8 mouse cellular contexts compared by ENCODE assay signal in genomic region chr11:90224914-90225470, GRCm38 (mm10). TPM values are rescaled to one million over a fixed set of nuclear protein-coding genes. Genes with fewer than 3 reads are reported as not detected.
DNase-seq lines count a peak whose midpoint lies in the region; ATAC-seq and TF ChIP-seq lines count a peak whose summit lies in the region.
"Had no signal": no experiment of that assay in that cellular context is flagged by ENCODE, and none has a peak within 500 bp of the region (broad histone marks: within the 10 kb centered on the region; RNA-seq: fewer than 3 reads in every experiment).

No protein-coding gene starts in this region.

- peak; percentile 96 for DNase-seq in MEL (ENCODE audit: low read depth, low spot score)
- peak; percentile 58 to 65 for DNase-seq in adrenal gland, postnatal 36 days
- peak; percentile 53 for DNase-seq in lung, postnatal 36 days
- no peak for DNase-seq in testis, postnatal 10 days (ENCODE audit: low spot score)
- no peak for DNase-seq in midbrain, postnatal 0 days (ENCODE audit: low spot score)
- DNase-seq in thymus, adult 18-20 months: no peak

- peaks cover 0 to 33% of the 10 kb centered on the region in 2 experiments; a peak in 2 of 4 replicates for H3K36me3 ChIP-seq in MEL (ENCODE audit: control insufficient read depth in 1 of 2, insufficient read depth in 2 of 2, low read length in 2 of 2)
- H3K36me3 ChIP-seq in intestine, embryonic 15.5 days: no peaks in the 10 kb centered on the region
- H3K36me3 ChIP-seq in midbrain, postnatal 0 days (ENCODE audit: insufficient read depth, low read length): no peaks in the 10 kb centered on the region
- H3K36me3 ChIP-seq: embryonic facial prominence, embryonic 15.5 days had no signal

- 26% methylated on average over 11 of the region's 11 CpGs for WGBS in intestine, embryonic 15.5 days
- 80% methylated on average over 11 of the region's 11 CpGs for WGBS in midbrain, postnatal 0 days

- peak; percentile 88 to 95 for TF ChIP-seq EP300 in MEL (IDR thresholded peaks at IDR 0.05; ENCODE audit: low read depth in 1 of 2, low read length in 2 of 2)

- no peak for TF ChIP-seq CTCF in MEL (IDR thresholded peaks at IDR 0.05 in 2 of 3, conservative IDR thresholded peaks at IDR 0.05 in 1 of 3; ENCODE audit: control insufficient read depth in 1 of 3, insufficient read depth in 1 of 3, low read depth in 2 of 3, low read length in 3 of 3, poor library complexity in 1 of 3, severe bottlenecking in 1 of 3)
- TF ChIP-seq CTCF in midbrain, postnatal 0 days (IDR thresholded peaks at IDR 0.05): no peak

- peak overlapping the region; percentile 1; the same call in 1 of the 2 replicates for H3K9ac ChIP-seq in MEL (ENCODE audit: control insufficient read depth, low read depth, low read length, poor library complexity, severe bottlenecking)
- H3K9ac ChIP-seq in intestine, embryonic 15.5 days: no peak overlapping the region
- no peak overlapping the region for H3K9ac ChIP-seq in midbrain, postnatal 0 days (replicated peaks; ENCODE audit: low read length, poor library complexity, severe bottlenecking)
- H3K9ac ChIP-seq: embryonic facial prominence, embryonic 15.5 days had no signal

- no peaks in the 10 kb centered on the region for H3K9me3 ChIP-seq in MEL (replicated peaks; ENCODE audit: insufficient read depth, low read length)
- no peaks in the 10 kb centered on the region for H3K9me3 ChIP-seq in intestine, embryonic 15.5 days
- H3K9me3 ChIP-seq in midbrain, postnatal 0 days (ENCODE audit: low read length): no peaks in the 10 kb centered on the region
- H3K9me3 ChIP-seq: embryonic facial prominence, embryonic 15.5 days had no signal

- no peak for TF ChIP-seq RAD21 in MEL (IDR thresholded peaks at IDR 0.05; ENCODE audit: low read depth, low read length)

- no peak for TF ChIP-seq POLR2A in MEL (IDR thresholded peaks at IDR 0.05; ENCODE audit: control insufficient read depth in 1 of 2, insufficient read depth in 1 of 2, low read depth in 1 of 2, low read length in 2 of 2, poor library complexity in 1 of 2)

- H3K4me2 ChIP-seq in intestine, embryonic 15.5 days (replicated peaks): no peak overlapping the region
- H3K4me2 ChIP-seq in midbrain, postnatal 0 days (ENCODE audit: low read depth, low read length, poor library complexity, severe bottlenecking): no peak overlapping the region
- H3K4me2 ChIP-seq: embryonic facial prominence, embryonic 15.5 days had no signal

- peak; percentile 62 for ATAC-seq in intestine, embryonic 15.5 days
- no peak for ATAC-seq in midbrain, postnatal 0 days (ENCODE audit: low FRiP score)

- H3K27ac ChIP-seq in MEL (ENCODE audit: control insufficient read depth, low read depth, low read length): peak overlapping the region; percentile 82
- no peak overlapping the region for H3K27ac ChIP-seq in intestine, embryonic 15.5 days
- no peak overlapping the region for H3K27ac ChIP-seq in midbrain, postnatal 0 days (ENCODE audit: low read depth, low read length)
- H3K27ac ChIP-seq: embryonic facial prominence, embryonic 15.5 days had no signal

- no peaks in the 10 kb centered on the region for H3K27me3 ChIP-seq in MEL (ENCODE audit: control insufficient read depth in 1 of 2, insufficient read depth in 2 of 2, low read length in 2 of 2)
- H3K27me3 ChIP-seq in intestine, embryonic 15.5 days (replicated peaks): no peaks in the 10 kb centered on the region
- H3K27me3 ChIP-seq in midbrain, postnatal 0 days (ENCODE audit: insufficient read depth, low read length): no peaks in the 10 kb centered on the region
- H3K27me3 ChIP-seq: embryonic facial prominence, embryonic 15.5 days had no signal

- peaks cover 7 to 44% of the 10 kb centered on the region in 2 experiments; a peak in 3 of 4 replicates for H3K4me1 ChIP-seq in MEL (ENCODE audit: control insufficient read depth in 1 of 2, insufficient read depth in 2 of 2, low read length in 2 of 2)
- peaks cover 3% of the 10 kb centered on the region for H3K4me1 ChIP-seq in intestine, embryonic 15.5 days (replicated peaks)
- no peaks in the 10 kb centered on the region for H3K4me1 ChIP-seq in midbrain, postnatal 0 days (ENCODE audit: insufficient read depth, low read length)

- peak overlapping the region in 1 of 2 experiments; percentile 23; a peak in 2 of 4 replicates for H3K4me3 ChIP-seq in MEL (ENCODE audit: control insufficient read depth in 1 of 2, insufficient read depth in 1 of 2, low read depth in 2 of 2, low read length in 2 of 2)
- no peak overlapping the region for H3K4me3 ChIP-seq in intestine, embryonic 15.5 days (replicated peaks)
- H3K4me3 ChIP-seq in midbrain, postnatal 0 days (ENCODE audit: low read depth, low read length): no peak overlapping the region
- H3K4me3 ChIP-seq: embryonic facial prominence, embryonic 15.5 days had no signal

- H3K79me2 ChIP-seq in MEL (ENCODE audit: control insufficient read depth, insufficient read depth, low read length, poor library complexity): no peaks in the 10 kb centered on the region

TF ChIP-seq in MEL, 35 proteins besides CTCF, POLR2A, EP300 and RAD21 (continues in another document):
- no peak for TF ChIP-seq CHD1 (IDR thresholded peaks at IDR 0.05; ENCODE audit: low read depth, low read length)
- peak; percentile 44 for TF ChIP-seq ZNF384 (IDR thresholded peaks at IDR 0.05; ENCODE audit: low read depth, low read length)
- TF ChIP-seq KAT2A (conservative IDR thresholded peaks at IDR 0.05; ENCODE audit: low read depth, low read length): no peak
- TF ChIP-seq SMC3 (IDR thresholded peaks at IDR 0.05; ENCODE audit: low read depth, low read length): no peak; the same call in 1 of the 2 replicates
- peak; percentile 48; the same call in 1 of the 2 replicates for TF ChIP-seq MAFK (IDR thresholded peaks at IDR 0.05; ENCODE audit: borderline replicate concordance, low read depth, low read length)
- peak; percentile 65 for TF ChIP-seq MYC (IDR thresholded peaks at IDR 0.05; ENCODE audit: low read depth, low read length)
- peak; percentile 44 for TF ChIP-seq CHD2 (IDR thresholded peaks at IDR 0.05; ENCODE audit: low read length)
- TF ChIP-seq MAZ (IDR thresholded peaks at IDR 0.05; ENCODE audit: low read depth, low read length): peak; percentile 52; the same call in 1 of the 2 replicates
- TF ChIP-seq TAL1 (IDR thresholded peaks at IDR 0.05; ENCODE audit: low read length): peak; percentile 86
- TF ChIP-seq HCFC1 (IDR thresholded peaks at IDR 0.05; ENCODE audit: low read depth, low read length): peak; percentile 44
- TF ChIP-seq ELF1 (IDR thresholded peaks at IDR 0.05; ENCODE audit: low read depth, low read length): no peak
- no peak for TF ChIP-seq POLR2AphosphoS2 (IDR thresholded peaks at IDR 0.05; ENCODE audit: low read length)
- peak; percentile 85 for TF ChIP-seq SIN3A (IDR thresholded peaks at IDR 0.05; ENCODE audit: low read length)
- no peak; the same call in 1 of the 2 replicates for TF ChIP-seq MYB (IDR thresholded peaks at IDR 0.05; ENCODE audit: low read depth, low read length)
- peak; percentile 88 for TF ChIP-seq RCOR1 (IDR thresholded peaks at IDR 0.05; ENCODE audit: low read depth, low read length)
- TF ChIP-seq POLR2AphosphoS5 (IDR thresholded peaks at IDR 0.05; ENCODE audit: borderline replicate concordance, low read depth, low read length): no peak
- TF ChIP-seq E2F4 (IDR thresholded peaks at IDR 0.05; ENCODE audit: borderline replicate concordance, low read depth, low read length): no peak
- no peak; the same call in 1 of the 2 replicates for TF ChIP-seq ZMIZ1 (IDR thresholded peaks at IDR 0.05; ENCODE audit: low read depth, low read length)
- no peak for TF ChIP-seq GABPA (IDR thresholded peaks at IDR 0.05; ENCODE audit: low read depth, low read length)
- peak; percentile 26; the same call in 1 of the 2 replicates for TF ChIP-seq NELFE (IDR thresholded peaks at IDR 0.05; ENCODE audit: low read depth, low read length)
- peak; percentile 87; the same call in 1 of the 2 replicates for TF ChIP-seq JUND (IDR thresholded peaks at IDR 0.05; ENCODE audit: low read depth, low read length)
- no peak for TF ChIP-seq NRF1 (IDR thresholded peaks at IDR 0.05; ENCODE audit: insufficient read depth, low read depth, low read length, poor library complexity, severe bottlenecking)
- TF ChIP-seq UBTF (IDR thresholded peaks at IDR 0.05; ENCODE audit: borderline replicate concordance, insufficient read depth, low read depth, low read length): no peak
- TF ChIP-seq ETS1 (IDR thresholded peaks at IDR 0.05; ENCODE audit: low read depth, low read length): peak; percentile 86
- peak; percentile 80; the same call in 1 of the 2 replicates for TF ChIP-seq BHLHE40 (IDR thresholded peaks at IDR 0.05; ENCODE audit: borderline replicate concordance, low read depth, low read length)
- TF ChIP-seq TCF12 (IDR thresholded peaks at IDR 0.05; ENCODE audit: low read depth, low read length): peak; percentile 81
- no peak; the same call in 1 of the 2 replicates for TF ChIP-seq TBP (IDR thresholded peaks at IDR 0.05; ENCODE audit: low read depth, low read length)
- peak; percentile 91 for TF ChIP-seq GATA1 (IDR thresholded peaks at IDR 0.05; ENCODE audit: low read depth, low read length)
- no peak for TF ChIP-seq USF1 (IDR thresholded peaks at IDR 0.05; ENCODE audit: low read depth, low read length)
- TF ChIP-seq MEF2A (IDR thresholded peaks at IDR 0.05; ENCODE audit: extremely low read depth, insufficient replicate concordance, low read depth, low read length, poor library complexity, severe bottlenecking): no peak

RNA-seq across cellular contexts. Expression of gene Mmd, which starts 24.3 kb away (rescaled TPM):
- 7.1 and 7.4 TPM in 2 replicates for total RNA-seq in MEL (2012; rRNA removed)
- polyA plus RNA-seq in MEL (2012; ENCODE audit: insufficient read depth in 1 of 2, insufficient read length in 2 of 2, low read depth in 1 of 2, low replicate concordance in 2 of 2, missing spikeins in 1 of 2): 10 to 100 TPM in 1 of 2 experiments, not detected in 1; 15.5 TPM
- 100 to 1,000 TPM in 1 of 2 experiments, 10 to 100 TPM in 1; 86.1 to 156 TPM for total RNA-seq in adrenal gland, postnatal 36 days (2021)
- 46.7 and 52.6 TPM in 2 replicates for polyA plus RNA-seq in intestine, embryonic 15.5 days (2015; fragmentation: Nextera tagmentation; extraction: Ambion mirVana)
- 220 and 223 TPM in 2 replicates for total RNA-seq in midbrain, postnatal 0 days (2014; rRNA removed)
- 125 and 130 TPM in 2 replicates for polyA plus RNA-seq in midbrain, postnatal 0 days (2015; fragmentation: Nextera tagmentation; extraction: Ambion mirVana)

RNA-seq across cellular contexts. Expression of gene Gm45716, which starts 37.5 kb away (rescaled TPM):
- 2.0 and 2.9 TPM in 2 replicates for total RNA-seq in MEL (2012; rRNA removed)
- polyA plus RNA-seq in MEL (2012; ENCODE audit: insufficient read depth in 1 of 2, insufficient read length in 2 of 2, low read depth in 1 of 2, low replicate concordance in 2 of 2, missing spikeins in 1 of 2): 1 to 10 TPM in 1 of 2 experiments, not detected in 1; 4.1 TPM
- total RNA-seq in adrenal gland, postnatal 36 days (2021): 1 to 10 TPM; 2.6 to 5.3 TPM
- polyA plus RNA-seq in intestine, embryonic 15.5 days (2015; fragmentation: Nextera tagmentation; extraction: Ambion mirVana): 9.8 and 12.3 TPM in 2 replicates
- total RNA-seq in midbrain, postnatal 0 days (2014; rRNA removed): 10.0 and 13.7 TPM in 2 replicates
- 23.6 and 24.5 TPM in 2 replicates for polyA plus RNA-seq in midbrain, postnatal 0 days (2015; fragmentation: Nextera tagmentation; extraction: Ambion mirVana)

Comparison
In these comparisons a context has a peak if more than half of its experiments do, and no peak if none do; other contexts are left out.
1. DNase-seq: peak in MEL (single experiment), adrenal gland, postnatal 36 days (2 of 2) and lung, postnatal 36 days (single experiment); none in testis, postnatal 10 days (single experiment), midbrain, postnatal 0 days (single experiment) and thymus, adult 18-20 months (0 of 2).
2. RNA of gene Mmd, which starts 24.3 kb away (total RNA-seq): 220 to 223 TPM in midbrain, postnatal 0 days and 86.1 to 156 TPM in adrenal gland, postnatal 36 days; 7.1 to 7.4 TPM in MEL; every median in the first group is over 10 times any median in the second.